Mouse (Mus musculus): ENCODE data around the gene Psmd3.

GRCm38 (mm10) chr11:98736176-98736575 lies 53.8 kb downstream of the Psmd3 start:
- TF ChIP-seq GATA1 (IDR thresholded peaks at IDR 0.05; ENCODE audit: borderline replicate concordance, low read length) (no peak), FLI1 (IDR thresholded peaks at IDR 0.05; ENCODE audit: low read length) (no peak)
